In the genomic region with DNA sequence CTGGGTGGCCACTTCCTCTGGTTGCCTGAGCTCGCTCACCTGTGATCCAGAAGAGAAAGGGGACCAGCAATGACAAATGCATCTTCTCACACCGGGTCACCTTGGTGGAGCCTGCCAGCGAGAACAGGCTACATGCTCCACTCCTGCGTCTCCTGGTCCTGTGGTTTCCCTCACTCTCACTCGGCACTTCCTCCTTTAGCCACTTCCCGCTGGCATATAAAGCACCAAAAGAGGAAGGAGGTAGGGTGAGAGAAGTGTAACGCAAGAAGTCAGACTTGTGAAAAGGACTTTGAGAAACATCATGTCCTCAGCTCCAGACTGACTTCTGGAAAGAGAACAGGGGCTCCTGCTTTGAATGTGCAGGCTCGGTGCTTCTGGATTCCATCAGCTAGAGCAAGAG, we compare ENCODE assay signal across 10 mouse cellular contexts. TPM values are rescaled to one million over a fixed set of nuclear protein-coding genes. Genes with fewer than 3 reads are reported as not detected.
DNase-seq lines count a peak whose midpoint lies in the region; ATAC-seq lines count a peak whose summit lies in the region.
"Had no signal": no experiment of that assay in that cellular context is flagged by ENCODE, and none has a peak within 500 bp of the region (broad histone marks: within the 10 kb centered on the region; RNA-seq: fewer than 3 reads in every experiment).

A gene (minus strand): TSS at position 193 of the 400 bp plus-strand sequence.

- intact Hi-C loops in left cerebral cortex, postnatal 4 days (cut with DNase I) = no loop called here

- no peak for ATAC-seq in CD4-positive, CD25-positive, alpha-beta regulatory T cell, adult 4 months

- DNase-seq in CD4-positive, CD25-positive, alpha-beta regulatory T cell, adult 2 months (ENCODE audit: low read depth, low spot score) = peak; percentile 32
- DNase-seq in thymus, postnatal 14 days = peak; percentile 10
- no peak for DNase-seq in thymus, postnatal 10 days (ENCODE audit: low spot score in 2 of 2)
- DNase-seq in lung, postnatal 36 days = peak; percentile 64
- peak; percentile 27 for DNase-seq in telencephalon, adult 2 months (ENCODE audit: low read depth, low spot score)
- DNase-seq in urinary bladder, postnatal 36 days (ENCODE audit: low spot score in 2 of 2) = no peak
- DNase-seq in left cerebral cortex, postnatal 4 days = no peak
- DNase-seq: cerebellum, adult 11 months had no signal

RNA-seq across cellular contexts. Expression of the gene that starts here (rescaled TPM):
- polyA plus RNA-seq in CD4-positive, CD25-positive, alpha-beta regulatory T cell, adult 4 months (2017; shearing (Covaris generic)) = 1 to 10 TPM in 1 of 2 experiments, under 1 TPM in 1; 0.51 to 1.0 TPM
- total RNA-seq in left cerebral cortex, postnatal 4 days (2021) = under 1 TPM; 0.30 to 0.48 TPM
- polyA plus RNA-seq: embryonic facial prominence, embryonic 11.5 days had no signal

Comparison
In these comparisons a context has a peak if more than half of its experiments do, and no peak if none do; other contexts are left out.
1. DNase-seq: peak in CD4-positive, CD25-positive, alpha-beta regulatory T cell, adult 2 months (single experiment), thymus, postnatal 14 days (single experiment), lung, postnatal 36 days (single experiment) and telencephalon, adult 2 months (single experiment); none in thymus, postnatal 10 days (0 of 2), urinary bladder, postnatal 36 days (0 of 2) and left cerebral cortex, postnatal 4 days (single experiment).